In the genomic region with DNA sequence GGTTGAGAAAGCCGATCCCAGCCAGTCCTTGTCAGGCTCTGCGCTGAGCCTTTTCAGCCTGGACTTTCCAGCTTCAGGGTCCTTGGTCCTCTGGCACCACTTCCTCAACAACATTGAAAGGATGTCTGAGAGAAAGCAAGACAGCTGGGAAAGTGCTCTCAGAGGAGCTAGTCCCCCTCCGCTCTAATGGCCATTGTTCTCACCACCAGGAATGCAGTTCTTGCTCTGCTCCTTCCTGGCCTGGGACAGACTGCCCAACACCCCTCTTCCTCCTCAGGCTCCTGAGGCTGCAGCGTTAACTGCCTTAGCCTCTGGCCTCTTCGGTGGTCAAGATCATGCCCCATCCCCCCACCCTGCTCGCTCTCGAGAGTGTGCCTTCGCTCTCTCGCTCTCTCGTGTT, we compare ENCODE assay signal across 10 mouse cellular contexts. TPM values are rescaled to one million over a fixed set of nuclear protein-coding genes. Genes with fewer than 3 reads are reported as not detected.
DNase-seq lines count a peak whose midpoint lies in the region; ATAC-seq and TF ChIP-seq lines count a peak whose summit lies in the region.
"Had no signal": no experiment of that assay in that cellular context is flagged by ENCODE, and none has a peak within 500 bp of the region (broad histone marks: within the 10 kb centered on the region; RNA-seq: fewer than 3 reads in every experiment).

No protein-coding gene starts in this region.

- ATAC-seq in heart, embryonic 12.5 days (ENCODE audit: insufficient number of reproducible peaks, low FRiP score), result peak; percentile 54
- no peak for ATAC-seq in midbrain, postnatal 0 days (ENCODE audit: low FRiP score)

- peak; percentile 99 for DNase-seq in heart, adult 11 months
- DNase-seq in heart, postnatal 36 days, result no peak
- DNase-seq in kidney, postnatal 4 days, result peak; percentile 48 to 67
- no peak for DNase-seq in frontal cortex, postnatal 14 days (ENCODE audit: low spot score in 2 of 2)
- no peak for DNase-seq in midbrain, postnatal 0 days (ENCODE audit: low spot score)
- no peak for DNase-seq in cerebellum, postnatal 36 days
- DNase-seq: layer of hippocampus, postnatal 36 days had no signal

- TF ChIP-seq CTCF in midbrain, postnatal 0 days (IDR thresholded peaks at IDR 0.05), result no peak

- H3K4me2 ChIP-seq in heart, embryonic 12.5 days, result no peak overlapping the region
- H3K4me2 ChIP-seq in midbrain, postnatal 0 days (ENCODE audit: low read depth, low read length, poor library complexity, severe bottlenecking), result no peak overlapping the region
- H3K4me2 ChIP-seq: midbrain, embryonic 11.5 days had no signal

- no peak overlapping the region for H3K9ac ChIP-seq in heart, embryonic 12.5 days
- H3K9ac ChIP-seq in midbrain, postnatal 0 days (replicated peaks; ENCODE audit: low read length, poor library complexity, severe bottlenecking), result no peak overlapping the region

- no peaks in the 10 kb centered on the region for H3K36me3 ChIP-seq in heart, embryonic 12.5 days
- no peaks in the 10 kb centered on the region for H3K36me3 ChIP-seq in midbrain, postnatal 0 days (ENCODE audit: insufficient read depth, low read length)

- H3K9me3 ChIP-seq in heart, embryonic 12.5 days (replicated peaks), result no peaks in the 10 kb centered on the region
- no peaks in the 10 kb centered on the region for H3K9me3 ChIP-seq in midbrain, postnatal 0 days (ENCODE audit: low read length)

- no peaks in the 10 kb centered on the region for H3K27me3 ChIP-seq in heart, embryonic 12.5 days (replicated peaks)
- H3K27me3 ChIP-seq in midbrain, postnatal 0 days (ENCODE audit: insufficient read depth, low read length), result no peaks in the 10 kb centered on the region

- 42% methylated on average over 10 of the region's 10 CpGs for WGBS in heart, embryonic 12.5 days
- 72% methylated on average over 10 of the region's 10 CpGs for whole genome bisulfite sequencing in midbrain, postnatal 0 days

- peaks cover 16% of the 10 kb centered on the region for H3K4me1 ChIP-seq in brown adipose tissue, adult 24 weeks (ENCODE audit: control insufficient read depth, insufficient read depth, insufficient read length, low read length)
- peaks cover 25% of the 10 kb centered on the region for H3K4me1 ChIP-seq in heart, embryonic 12.5 days (replicated peaks)
- H3K4me1 ChIP-seq in midbrain, postnatal 0 days (ENCODE audit: insufficient read depth, low read length), result no peaks in the 10 kb centered on the region

- H3K4me3 ChIP-seq in brown adipose tissue, adult 24 weeks (ENCODE audit: insufficient read depth, low read depth, low read length), result no peak overlapping the region
- H3K4me3 ChIP-seq in heart, embryonic 12.5 days, result no peak overlapping the region
- H3K4me3 ChIP-seq in midbrain, postnatal 0 days (ENCODE audit: low read depth, low read length), result no peak overlapping the region

- intact Hi-C loops in heart, postnatal 36 days (cut with DNase I), result loop anchor here (5.0 to 10.0 kb wide), 2 partner anchors 246 to 468 kb away; no protein-coding TSS in a partner anchor

- peak overlapping the region; percentile 95 for H3K27ac ChIP-seq in brown adipose tissue, adult 24 weeks (replicated peaks; ENCODE audit: low read depth, low read length)
- peak overlapping the region; percentile 85 for H3K27ac ChIP-seq in heart, embryonic 12.5 days (ENCODE audit: poor library complexity, severe bottlenecking)
- no peak overlapping the region for H3K27ac ChIP-seq in midbrain, postnatal 0 days (ENCODE audit: low read depth, low read length)

RNA-seq across cellular contexts. Expression of a gene that starts 4.8 kb away (rescaled TPM):
- 100 to 1,000 TPM; 133 to 159 TPM for total RNA-seq in heart, postnatal 36 days (2021)
- polyA plus RNA-seq in brown adipose tissue, adult 24 weeks (2012; ENCODE audit: insufficient read depth, insufficient read length, missing spikeins), result 53.4 and 61.0 TPM in 2 replicates
- 47.6 and 51.6 TPM in 2 replicates for polyA plus RNA-seq in heart, embryonic 12.5 days (2016; fragmentation: Nextera tagmentation; extraction: Ambion mirVana)
- total RNA-seq in midbrain, postnatal 0 days (2014; rRNA removed), result 18.6 and 22.0 TPM in 2 replicates
- 8.6 and 9.7 TPM in 2 replicates for polyA plus RNA-seq in midbrain, postnatal 0 days (2015; fragmentation: Nextera tagmentation; extraction: Ambion mirVana)

Comparison
In these comparisons a context has a peak if more than half of its experiments do, and no peak if none do; other contexts are left out.
1. DNase-seq: peak in heart, adult 11 months (single experiment) and kidney, postnatal 4 days (2 of 2); none in heart, postnatal 36 days (0 of 2), frontal cortex, postnatal 14 days (0 of 2), midbrain, postnatal 0 days (single experiment) and cerebellum, postnatal 36 days (0 of 2).